Mouse (Mus musculus): ENCODE measurements around the gene Plk5. TPM values are rescaled to one million over a fixed set of nuclear protein-coding genes. Genes with fewer than 3 reads are reported as not detected.

Gene Plk5
- total and polyA plus RNA-seq, 3 experiments = 0.19 TPM; not detected in 1

DNA sequence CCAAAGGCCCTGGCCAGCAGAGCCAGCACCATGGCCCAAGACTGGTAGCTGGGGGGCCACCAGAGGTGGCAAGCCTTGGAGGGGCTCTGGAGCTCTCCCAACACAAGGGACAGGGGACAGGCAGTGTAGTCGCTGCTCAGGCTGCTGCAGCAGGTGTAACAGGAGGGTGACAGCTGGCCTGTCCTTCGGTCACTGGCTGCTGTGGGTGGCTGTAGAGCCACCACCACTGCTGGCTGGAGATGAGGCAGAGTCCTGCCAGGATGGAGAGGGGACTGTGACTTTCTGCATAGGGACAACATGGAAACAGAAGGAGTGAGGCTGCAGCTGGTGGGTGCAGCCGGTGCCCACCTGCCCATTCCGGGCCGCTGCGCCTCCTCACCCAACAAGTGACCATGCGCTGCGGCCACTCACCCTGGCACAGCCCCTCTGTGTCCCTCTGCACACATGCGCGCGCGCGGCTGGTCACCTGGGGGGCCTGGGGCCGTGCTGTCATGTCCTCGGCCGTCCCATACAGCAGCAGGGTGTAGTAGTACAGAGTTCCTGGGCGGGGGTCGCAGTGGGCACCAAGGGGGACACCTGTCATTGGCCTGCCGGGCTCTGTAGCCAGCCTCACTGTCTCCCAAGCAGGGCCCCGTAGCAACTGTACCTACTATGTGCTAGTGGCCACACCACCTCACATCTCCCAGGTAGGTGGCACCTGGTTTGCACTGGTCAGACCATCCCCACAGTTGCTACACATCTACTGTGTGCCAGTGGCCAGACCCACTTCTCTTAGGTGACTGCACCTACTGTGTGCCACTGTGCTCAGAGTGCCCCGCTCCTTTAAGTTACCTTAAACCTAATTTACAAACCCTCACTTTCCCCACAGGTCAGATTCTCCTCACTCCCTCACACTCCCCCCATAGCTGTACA, 34.3 kb upstream of the Plk5 start:
- Histone ChIP-seq H3K9me3 (replicated peaks; ENCODE audit: insufficient read depth, low read length) (no peaks in the 10 kb centered on the region), H3K27me3 (ENCODE audit: control insufficient read depth in 1 of 2, insufficient read depth in 2 of 2, low read length in 2 of 2) (no peaks in the 10 kb centered on the region), H3K4me1 (ENCODE audit: control insufficient read depth in 1 of 2, insufficient read depth in 2 of 2, low read length in 2 of 2) (peaks cover 0 to 32% of the 10 kb centered on the region in 2 experiments; a peak in 3 of 4 replicates), H3K27ac (ENCODE audit: control insufficient read depth, low read depth, low read length) (peak overlapping the region; percentile 64), H3K36me3 (ENCODE audit: control insufficient read depth in 1 of 2, insufficient read depth in 2 of 2, low read length in 2 of 2) (peaks cover 0 to 11% of the 10 kb centered on the region in 2 experiments; a peak in 2 of 4 replicates), H3K9ac (ENCODE audit: control insufficient read depth, low read depth, low read length, poor library complexity, severe bottlenecking) (peak overlapping the region; percentile 93), H3K79me2 (ENCODE audit: control insufficient read depth, insufficient read depth, low read length, poor library complexity) (peaks cover 39% of the 10 kb centered on the region), H3K4me3 (ENCODE audit: control insufficient read depth in 1 of 2, insufficient read depth in 1 of 2, low read depth in 2 of 2, low read length in 2 of 2) (peak overlapping the region; percentile 89 to 90)
- no peak for TF ChIP-seq RCOR1 (IDR thresholded peaks at IDR 0.05; ENCODE audit: low read depth, low read length)
- TF ChIP-seq ZKSCAN1 (IDR thresholded peaks at IDR 0.05; ENCODE audit: low read depth, low read length) = peak; percentile 98
- no peak for DNase-seq (ENCODE audit: low read depth, low spot score)

DNA sequence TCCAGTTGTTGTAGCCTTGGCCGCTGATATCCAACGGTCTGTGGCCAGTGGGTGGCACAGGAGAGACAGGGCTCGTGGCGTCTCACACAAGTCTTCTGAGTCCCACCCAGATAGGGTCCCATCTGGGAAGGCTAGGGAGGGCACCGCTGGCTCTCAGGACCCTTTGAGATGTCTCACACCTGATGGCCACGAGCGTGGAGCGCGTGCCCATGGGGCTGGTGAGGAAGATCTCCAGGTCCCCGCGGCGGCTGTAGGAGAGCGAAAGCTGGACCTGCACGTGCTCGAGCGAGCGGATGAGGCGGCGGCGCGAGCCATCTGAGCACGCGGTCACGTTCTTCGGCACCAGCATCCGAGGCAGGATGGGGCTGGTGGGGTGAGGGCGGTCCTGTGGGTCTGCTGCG, 33.4 kb upstream of the Plk5 start:
- H3K79me2 ChIP-seq (ENCODE audit: control insufficient read depth, insufficient read depth, low read length, poor library complexity) = peaks cover 39% of the 10 kb centered on the region
- H3K4me3 ChIP-seq (ENCODE audit: control insufficient read depth in 1 of 2, insufficient read depth in 1 of 2, low read depth in 2 of 2, low read length in 2 of 2) = peak overlapping the region; percentile 89 to 90
- H3K9me3 ChIP-seq (replicated peaks; ENCODE audit: insufficient read depth, low read length) = no peaks in the 10 kb centered on the region
- DNase-seq (ENCODE audit: low read depth, low spot score) = peak; percentile 70
- no peaks in the 10 kb centered on the region for H3K27me3 ChIP-seq (ENCODE audit: control insufficient read depth in 1 of 2, insufficient read depth in 2 of 2, low read length in 2 of 2)
- peak overlapping the region; percentile 64 for H3K27ac ChIP-seq (ENCODE audit: control insufficient read depth, low read depth, low read length)
- peaks cover 0 to 25% of the 10 kb centered on the region in 2 experiments; a peak in 3 of 4 replicates for H3K4me1 ChIP-seq (ENCODE audit: control insufficient read depth in 1 of 2, insufficient read depth in 2 of 2, low read length in 2 of 2)
- peak overlapping the region; percentile 93 for H3K9ac ChIP-seq (ENCODE audit: control insufficient read depth, low read depth, low read length, poor library complexity, severe bottlenecking)
- peaks cover 0 to 5% of the 10 kb centered on the region in 2 experiments; a peak in 2 of 4 replicates for H3K36me3 ChIP-seq (ENCODE audit: control insufficient read depth in 1 of 2, insufficient read depth in 2 of 2, low read length in 2 of 2)
- no peak for TF ChIP-seq KAT2A (conservative IDR thresholded peaks at IDR 0.05; ENCODE audit: low read depth, low read length)
- TF ChIP-seq MYC (IDR thresholded peaks at IDR 0.05; ENCODE audit: low read depth, low read length) = peak; percentile 63; the same call in 1 of the 2 replicates
- no peak for TF ChIP-seq SMC3 (IDR thresholded peaks at IDR 0.05; ENCODE audit: low read depth, low read length)
- TF ChIP-seq E2F4 (IDR thresholded peaks at IDR 0.05; ENCODE audit: borderline replicate concordance, low read depth, low read length) = no peak
- TF ChIP-seq TAL1 (IDR thresholded peaks at IDR 0.05; ENCODE audit: low read length) = no peak
- TF ChIP-seq ZC3H11A (IDR thresholded peaks at IDR 0.05; ENCODE audit: low read depth, low read length) = no peak
- TF ChIP-seq MAZ (IDR thresholded peaks at IDR 0.05; ENCODE audit: low read depth, low read length) = no peak
- no peak for TF ChIP-seq SIN3A (IDR thresholded peaks at IDR 0.05; ENCODE audit: low read length)
- no peak for TF ChIP-seq GABPA (IDR thresholded peaks at IDR 0.05; ENCODE audit: low read depth, low read length)
- TF ChIP-seq TCF12 (IDR thresholded peaks at IDR 0.05; ENCODE audit: low read depth, low read length) = no peak
- no peak for TF ChIP-seq ELF1 (IDR thresholded peaks at IDR 0.05; ENCODE audit: low read depth, low read length)
- no peak for TF ChIP-seq TBP (IDR thresholded peaks at IDR 0.05; ENCODE audit: low read depth, low read length)
- peak; percentile 86 for TF ChIP-seq MXI1 (IDR thresholded peaks at IDR 0.05; ENCODE audit: low read depth, low read length)
- TF ChIP-seq MEF2A (IDR thresholded peaks at IDR 0.05; ENCODE audit: extremely low read depth, insufficient replicate concordance, low read depth, low read length, poor library complexity, severe bottlenecking) = no peak
- no peak for TF ChIP-seq ETS1 (IDR thresholded peaks at IDR 0.05; ENCODE audit: low read depth, low read length)
- TF ChIP-seq RAD21 (IDR thresholded peaks at IDR 0.05; ENCODE audit: low read depth, low read length) = no peak
- TF ChIP-seq POLR2AphosphoS2 (IDR thresholded peaks at IDR 0.05; ENCODE audit: low read length) = no peak
- no peak for TF ChIP-seq CHD1 (IDR thresholded peaks at IDR 0.05; ENCODE audit: low read depth, low read length)
- TF ChIP-seq ZKSCAN1 (IDR thresholded peaks at IDR 0.05; ENCODE audit: low read depth, low read length) = no peak
- no peak for TF ChIP-seq ZMIZ1 (IDR thresholded peaks at IDR 0.05; ENCODE audit: low read depth, low read length)
- TF ChIP-seq USF2 (IDR thresholded peaks at IDR 0.05; ENCODE audit: borderline replicate concordance in 1 of 2, insufficient read depth in 1 of 2, low read depth in 1 of 2, low read length in 2 of 2) = no peak
- TF ChIP-seq MAX (IDR thresholded peaks at IDR 0.05; ENCODE audit: low read length) = peak; percentile 84
- TF ChIP-seq BHLHE40 (IDR thresholded peaks at IDR 0.05; ENCODE audit: borderline replicate concordance, low read depth, low read length) = peak; percentile 75; the same call in 1 of the 2 replicates
- no peak for TF ChIP-seq POLR2AphosphoS5 (IDR thresholded peaks at IDR 0.05; ENCODE audit: borderline replicate concordance, low read depth, low read length)
- no peak for TF ChIP-seq NELFE (IDR thresholded peaks at IDR 0.05; ENCODE audit: low read depth, low read length)
- TF ChIP-seq CTCF (IDR thresholded peaks at IDR 0.05 in 2 of 3, conservative IDR thresholded peaks at IDR 0.05 in 1 of 3; ENCODE audit: control insufficient read depth in 1 of 3, insufficient read depth in 1 of 3, low read depth in 2 of 3, low read length in 3 of 3, poor library complexity in 1 of 3, severe bottlenecking in 1 of 3) = peak in 2 of 3 experiments; percentile 4 to 11; a peak in 2 of 6 replicates
- no peak for TF ChIP-seq JUND (IDR thresholded peaks at IDR 0.05; ENCODE audit: low read depth, low read length)
- TF ChIP-seq GATA1 (IDR thresholded peaks at IDR 0.05; ENCODE audit: low read depth, low read length) = no peak
- TF ChIP-seq POLR2A (IDR thresholded peaks at IDR 0.05; ENCODE audit: control insufficient read depth in 1 of 2, insufficient read depth in 1 of 2, low read depth in 1 of 2, low read length in 2 of 2, poor library complexity in 1 of 2) = peak; percentile 43 to 58; a peak in 2 of 4 replicates
